Mouse (Mus musculus): ENCODE data around the gene Rnf41. TPM values are rescaled to one million over a fixed set of nuclear protein-coding genes. Genes with fewer than 3 reads are reported as not detected.

The Rnf41 gene
- total RNA-seq, 2 experiments from 2014 or later: 21.9 to 24.0 TPM

GRCm38 (mm10) chr10:128382482-128382881 is 29.0 kb upstream of the Rnf41 start:
- DNase-seq (ENCODE audit: low spot score in 2 of 2): no peak

- DNase-seq (ENCODE audit: low spot score in 2 of 2): no peak
Observed at GRCm38 (mm10) chr10:128385902-128386301, 25.6 kb upstream of the Rnf41 start.

- DNase-seq (ENCODE audit: low spot score in 2 of 2): no peak
Observed at GRCm38 (mm10) chr10:128388941-128389340, 22.5 kb upstream of the Rnf41 start.

GRCm38 (mm10) chr10:128389570-128389969 is 21.9 kb upstream of the Rnf41 start:
- no peak for DNase-seq (ENCODE audit: low spot score in 2 of 2)

- DNase-seq (ENCODE audit: low spot score in 2 of 2): no peak
Observed at GRCm38 (mm10) chr10:128390366-128390765, 21.1 kb upstream of the Rnf41 start.

GRCm38 (mm10) chr10:128391850-128392249 is 19.6 kb upstream of the Rnf41 start:
- DNase-seq (ENCODE audit: low spot score in 2 of 2): no peak

GRCm38 (mm10) chr10:128396017-128396673 is 15.3 kb upstream of the Rnf41 start:
- no peak for DNase-seq (ENCODE audit: low spot score in 2 of 2)

- DNase-seq (ENCODE audit: low spot score in 2 of 2): no peak
Observed at GRCm38 (mm10) chr10:128396716-128397264, 14.7 kb upstream of the Rnf41 start.

GRCm38 (mm10) chr10:128397466-128397865 is 14.0 kb upstream of the Rnf41 start:
- DNase-seq (ENCODE audit: low spot score in 2 of 2): no peak

GRCm38 (mm10) chr10:128400338-128400737 is 11.1 kb upstream of the Rnf41 start:
- no peak for DNase-seq (ENCODE audit: low spot score in 2 of 2)

- DNase-seq (ENCODE audit: low spot score in 2 of 2): peak in 1 of 2 experiments; percentile 7
Observed at GRCm38 (mm10) chr10:128401056-128401455, 10.4 kb upstream of the Rnf41 start, which contains the start of gene Slc39a5. Slc39a5 (minus strand) TSS chr10:128401229.

GRCm38 (mm10) chr10:128401638-128402037 is 9.8 kb upstream of the Rnf41 start:
- peak in 1 of 2 experiments; percentile 4 for DNase-seq (ENCODE audit: low spot score in 2 of 2)

- peak in 1 of 2 experiments; percentile 5 for DNase-seq (ENCODE audit: low spot score in 2 of 2)
Observed at GRCm38 (mm10) chr10:128403931-128404330, 7.5 kb upstream of the Rnf41 start.

- DNase-seq (ENCODE audit: low spot score in 2 of 2): peak in 1 of 2 experiments; percentile 34
Observed at GRCm38 (mm10) chr10:128408591-128409535, 2.6 kb upstream of the Rnf41 start.

GRCm38 (mm10) chr10:128409692-128410559 is 1.5 kb upstream of the Rnf41 start:
- DNase-seq (ENCODE audit: low spot score in 2 of 2): peak; percentile 96

- DNase-seq (ENCODE audit: low spot score in 2 of 2): no peak
Observed at GRCm38 (mm10) chr10:128410560-128410845, 954 bp upstream of the Rnf41 start.

- DNase-seq (ENCODE audit: low spot score in 2 of 2): peak in 1 of 2 experiments; percentile 38
Observed at GRCm38 (mm10) chr10:128412055-128412381, 561 bp downstream of the Rnf41 start.

- no peak for DNase-seq (ENCODE audit: low spot score in 2 of 2)
Observed at GRCm38 (mm10) chr10:128412558-128412957, 1.1 kb downstream of the Rnf41 start.

GRCm38 (mm10) chr10:128413076-128413475 is 1.6 kb downstream of the Rnf41 start:
- DNase-seq (ENCODE audit: low spot score in 2 of 2): no peak

- DNase-seq (ENCODE audit: low spot score in 2 of 2): no peak
Observed at GRCm38 (mm10) chr10:128414848-128415247, 3.4 kb downstream of the Rnf41 start.

GRCm38 (mm10) chr10:128422426-128422825 is 11.0 kb downstream of the Rnf41 start:
- no peak for DNase-seq (ENCODE audit: low spot score in 2 of 2)

Data from gastrocnemius, postnatal 4 days (tissue).